Mouse (Mus musculus) brain, adult 2 months (tissue): ENCODE measurements at regions not wholly inside any gene's neighbourhood (a gene's known extent, or its start where the extent isn't known, plus 50 kb on each side); places are given as distances from the start of the nearest gene placed in this dataset.

Experiments used
- DNase-seq: peaks from one replicate; pipeline ENCODE4 v3.0.0; 2011; ENCODE audit warnings: low read depth, low spot score

GRCm38 (mm10) chr6:32739162-32739745 lies 151.3 kb upstream of the Plxna4 start:
- peak; percentile 92 for DNase-seq

- peak; percentile 53 for DNase-seq
These were observed 140.7 kb upstream of the Plxna4 start for GRCm38 (mm10) chr6:32728706-32729105.

GRCm38 (mm10) chr6:32726571-32726970 lies 138.6 kb upstream of the Plxna4 start:
- DNase-seq: no peak

- no peak for DNase-seq
These were observed 129.9 kb upstream of the Plxna4 start for GRCm38 (mm10) chr6:32717860-32718259.

GRCm38 (mm10) chr6:32715137-32715536 lies 127.1 kb upstream of the Plxna4 start:
- DNase-seq: peak; percentile 80

- no peak for DNase-seq
These were observed 122.2 kb upstream of the Plxna4 start for GRCm38 (mm10) chr6:32710208-32710607.

GRCm38 (mm10) chr6:32709566-32709965 lies 121.6 kb upstream of the Plxna4 start:
- no peak for DNase-seq

- DNase-seq: no peak
These were observed 119.4 kb upstream of the Plxna4 start for GRCm38 (mm10) chr6:32707417-32707816.

- DNase-seq: no peak
These were observed 118.4 kb upstream of the Plxna4 start for GRCm38 (mm10) chr6:32706376-32706775.

GRCm38 (mm10) chr6:32703466-32703865 lies 115.5 kb upstream of the Plxna4 start:
- no peak for DNase-seq

GRCm38 (mm10) chr6:32702245-32702791 lies 114.3 kb upstream of the Plxna4 start:
- peak; percentile 97 for DNase-seq

- DNase-seq: peak; percentile 49
These were observed 111.8 kb upstream of the Plxna4 start for GRCm38 (mm10) chr6:32699811-32700210.

- peak; percentile 77 for DNase-seq
These were observed 109.8 kb upstream of the Plxna4 start for GRCm38 (mm10) chr6:32697771-32698270.

GRCm38 (mm10) chr6:32696037-32696436 lies 108.0 kb upstream of the Plxna4 start:
- DNase-seq: peak; percentile 49

- no peak for DNase-seq
These were observed 84.6 kb upstream of the Plxna4 start for GRCm38 (mm10) chr6:32672552-32672951.

GRCm38 (mm10) chr6:32659743-32660142 lies 71.8 kb upstream of the Plxna4 start:
- DNase-seq: no peak

GRCm38 (mm10) chr6:32657378-32657777 lies 69.4 kb upstream of the Plxna4 start:
- DNase-seq: no peak

GRCm38 (mm10) chr6:32654188-32654587 lies 66.2 kb upstream of the Plxna4 start:
- no peak for DNase-seq

GRCm38 (mm10) chr6:32644016-32644415 lies 56.0 kb upstream of the Plxna4 start:
- peak; percentile 68 for DNase-seq

- peak; percentile 83 for DNase-seq
These were observed 50.9 kb upstream of the Plxna4 start for GRCm38 (mm10) chr6:32638843-32639242.
